Mouse (Mus musculus): ENCODE measurements around the gene Lypd5.

Lypd5 gene

GRCm38 (mm10) chr7:24348896-24349295, at the start of gene Lypd5:
TSS of gene Lypd5 (plus strand) at chr7:24349196.
- in situ Hi-C loops (cut with MboI, MseI), result no loop called here

GRCm38 (mm10) chr7:24299823-24300481, 49.0 kb upstream of the Lypd5 start:
- in situ Hi-C loops (cut with MboI, MseI), result no loop called here

DNA sequence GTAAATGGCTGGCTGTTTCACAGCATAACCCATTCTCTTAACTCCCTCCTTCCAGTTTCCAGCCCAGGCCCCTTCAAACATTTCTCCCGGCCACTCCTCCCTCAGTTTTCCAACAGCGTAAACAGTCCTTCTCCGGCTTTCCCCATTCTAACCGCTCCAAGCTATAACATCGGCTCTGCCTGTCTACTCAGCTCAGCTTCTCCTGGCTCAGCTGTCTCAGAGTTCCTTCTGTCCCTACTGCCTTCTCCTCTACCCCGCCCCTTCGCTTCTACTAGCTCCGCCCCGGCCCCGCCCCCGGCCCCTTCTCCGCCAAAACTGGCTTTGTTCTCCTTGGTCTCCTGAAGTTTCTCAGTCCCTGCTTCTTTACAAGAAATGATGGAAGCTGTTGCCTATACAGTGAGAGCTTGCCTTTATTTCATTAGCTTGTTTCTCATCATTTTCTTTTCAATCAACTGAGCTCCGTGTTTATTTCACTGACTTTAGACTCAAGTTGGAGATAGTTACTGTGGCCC, 48.2 kb upstream of the Lypd5 start, which contains the start of gene Zfp61:
Gene Zfp61, minus strand, starts transcription at position 462 of the 512 bp plus-strand sequence.
- in situ Hi-C loops (cut with MboI, MseI), result no loop called here

GRCm38 (mm10) chr7:24315726-24316566, 33.0 kb upstream of the Lypd5 start:
- in situ Hi-C loops (cut with MboI, MseI), result no loop called here

GRCm38 (mm10) chr7:24316567-24317092, 32.4 kb upstream of the Lypd5 start, which contains the start of gene Zfp94:
TSS of gene Zfp94 (minus strand) at chr7:24316666.
- in situ Hi-C loops (cut with MboI, MseI), result no loop called here

GRCm38 (mm10) chr7:24318942-24319341, 30.1 kb upstream of the Lypd5 start:
- in situ Hi-C loops (cut with MboI, MseI), result no loop called here

- in situ Hi-C loops (cut with MboI, MseI), result no loop called here
Measured at GRCm38 (mm10) chr7:24322593-24322992, 26.4 kb upstream of the Lypd5 start.

GRCm38 (mm10) chr7:24325197-24325596, 23.8 kb upstream of the Lypd5 start:
- in situ Hi-C loops (cut with MboI, MseI), result no loop called here

DNA sequence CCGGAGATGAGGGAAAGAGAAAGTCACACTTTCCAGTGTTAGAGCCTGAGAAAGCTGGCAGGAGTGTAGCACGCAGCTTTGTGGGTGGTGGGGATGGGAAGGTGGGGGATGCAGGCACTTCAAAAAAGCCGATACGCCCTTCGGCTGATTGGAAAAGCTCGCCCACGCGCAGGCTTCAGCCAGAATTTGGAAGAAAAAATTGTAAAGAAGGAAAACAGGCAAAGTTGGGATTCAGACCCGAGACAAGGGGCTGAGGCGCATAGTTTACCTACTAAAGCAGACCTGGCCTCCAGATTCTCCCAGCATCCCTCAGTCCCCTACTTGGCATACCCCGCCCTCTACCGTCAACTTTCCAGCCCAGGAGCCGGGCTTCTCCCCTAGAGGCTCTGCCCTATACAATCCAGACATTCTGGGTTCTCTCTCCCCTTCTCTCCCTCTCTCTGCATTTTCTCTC, 23.3 kb upstream of the Lypd5 start:
- in situ Hi-C loops (cut with MboI, MseI), result no loop called here

GRCm38 (mm10) chr7:24326273-24327135, 22.5 kb upstream of the Lypd5 start:
- in situ Hi-C loops (cut with MboI, MseI), result no loop called here

DNA sequence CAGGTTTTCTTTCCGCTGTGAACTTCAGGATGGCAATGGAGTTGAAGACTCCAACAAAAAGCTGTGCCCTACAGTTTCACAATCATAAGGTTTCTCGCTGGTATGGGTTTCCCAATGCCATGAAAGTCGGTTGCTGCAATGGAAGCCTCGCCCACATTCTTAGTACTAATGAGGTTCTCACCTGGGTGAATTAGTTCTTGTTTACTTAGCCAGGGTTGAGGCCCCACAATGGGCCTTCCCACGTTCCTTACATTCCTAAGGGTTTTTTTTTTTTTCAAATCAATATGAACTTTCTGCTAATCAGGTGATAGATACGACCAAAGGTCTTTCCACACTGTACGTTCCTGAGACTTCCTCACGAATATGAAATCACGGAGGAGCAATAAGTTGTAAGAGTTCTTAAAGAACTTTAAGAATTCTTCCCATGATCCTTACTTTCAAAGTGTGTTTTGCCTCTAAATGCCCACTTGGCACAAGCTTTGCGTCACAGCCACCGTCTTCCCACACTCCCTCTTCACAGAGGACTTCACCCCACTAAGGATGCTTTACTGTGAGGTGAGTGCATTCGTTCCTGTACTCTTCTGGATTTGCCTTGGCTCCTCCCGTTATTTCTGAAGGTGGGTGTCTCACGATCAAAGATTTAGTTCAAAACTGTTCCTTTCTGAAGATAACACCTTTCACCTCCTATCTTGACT, 21.6 kb upstream of the Lypd5 start:
- in situ Hi-C loops (cut with MboI, MseI), result no loop called here

- in situ Hi-C loops (cut with MboI, MseI), result no loop called here
Measured at GRCm38 (mm10) chr7:24333304-24333986, 15.6 kb upstream of the Lypd5 start, which contains the start of gene Tescl. TSS of gene Tescl (minus strand) at chr7:24333936.

DNA sequence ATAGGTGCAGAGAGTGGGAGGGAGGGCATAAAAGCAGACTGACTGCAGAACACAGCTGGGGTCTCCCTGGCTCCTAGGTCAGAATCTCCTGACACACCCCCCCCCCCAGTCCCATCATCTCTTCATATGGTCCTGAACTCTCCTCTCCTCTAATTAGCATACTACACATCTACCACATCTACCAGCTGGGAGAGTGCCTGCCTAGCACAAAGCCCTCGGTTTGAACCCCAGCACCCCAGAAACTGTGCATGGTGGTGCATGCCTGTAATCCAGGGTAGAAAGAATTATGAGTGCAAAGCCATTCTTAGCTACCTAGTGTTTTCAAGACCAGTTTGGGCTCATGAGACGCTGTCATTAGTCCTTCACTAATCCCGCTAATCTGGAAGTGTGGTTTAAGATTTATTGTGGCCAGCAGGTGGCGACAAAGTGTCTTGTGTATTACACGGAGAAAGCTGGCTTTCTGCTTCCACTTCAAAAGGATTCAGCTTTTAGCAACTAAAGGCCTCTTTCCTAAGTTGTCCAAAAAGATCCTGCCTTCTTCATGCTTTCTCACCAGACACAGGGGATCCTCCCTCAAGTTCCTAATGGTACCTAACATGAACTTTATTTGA, 13.2 kb upstream of the Lypd5 start:
- in situ Hi-C loops (cut with MboI, MseI), result no loop called here

DNA sequence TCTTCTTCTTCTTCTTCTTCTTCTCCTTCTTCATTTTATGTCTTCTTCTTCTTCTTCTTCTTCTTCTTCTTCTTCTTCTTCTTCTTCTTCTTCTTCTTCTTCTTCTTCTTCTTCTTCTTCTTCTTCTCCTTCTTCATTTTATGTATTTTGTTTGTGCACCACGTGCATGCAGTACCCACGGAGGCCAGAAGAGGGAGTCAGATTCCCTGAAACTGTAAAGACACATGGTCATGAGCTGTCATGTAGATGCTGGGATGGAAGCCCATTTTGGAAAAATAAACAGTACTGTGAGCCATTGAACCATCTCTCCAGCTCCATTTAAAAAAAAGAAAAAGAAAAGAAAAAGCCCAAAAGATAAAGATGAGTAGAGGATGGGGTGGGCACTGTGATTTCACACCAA, 10.8 kb upstream of the Lypd5 start:
- in situ Hi-C loops (cut with MboI, MseI), result no loop called here

GRCm38 (mm10) chr7:24343701-24344272, 5.2 kb upstream of the Lypd5 start:
- in situ Hi-C loops (cut with MboI, MseI), result no loop called here

GRCm38 (mm10) chr7:24346444-24346843, 2.6 kb upstream of the Lypd5 start:
- in situ Hi-C loops (cut with MboI, MseI), result no loop called here

DNA sequence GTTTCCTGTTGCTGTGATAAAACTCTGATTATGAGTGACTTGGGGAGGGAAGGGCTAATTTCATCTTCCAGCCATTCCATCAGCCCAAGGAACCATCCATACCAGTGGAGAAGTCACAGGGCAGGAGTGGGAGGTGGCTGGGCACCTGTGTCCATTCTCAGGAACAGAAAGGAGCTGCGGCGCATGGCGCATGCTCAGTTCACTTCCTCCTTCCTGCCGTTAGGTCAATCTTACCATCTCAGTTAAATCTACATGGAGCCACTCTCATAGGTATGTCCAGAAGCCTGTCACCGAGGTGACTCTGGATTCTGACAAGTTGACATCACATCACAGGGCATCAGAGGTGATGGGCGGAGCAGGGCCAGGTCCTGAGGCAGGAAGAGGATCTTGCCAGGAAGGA, 6.7 kb downstream of the Lypd5 start:
- in situ Hi-C loops (cut with MboI, MseI), result loop anchor here (10.0 kb wide), 1 partner anchor 399 kb away; no protein-coding TSS in a partner anchor

DNA sequence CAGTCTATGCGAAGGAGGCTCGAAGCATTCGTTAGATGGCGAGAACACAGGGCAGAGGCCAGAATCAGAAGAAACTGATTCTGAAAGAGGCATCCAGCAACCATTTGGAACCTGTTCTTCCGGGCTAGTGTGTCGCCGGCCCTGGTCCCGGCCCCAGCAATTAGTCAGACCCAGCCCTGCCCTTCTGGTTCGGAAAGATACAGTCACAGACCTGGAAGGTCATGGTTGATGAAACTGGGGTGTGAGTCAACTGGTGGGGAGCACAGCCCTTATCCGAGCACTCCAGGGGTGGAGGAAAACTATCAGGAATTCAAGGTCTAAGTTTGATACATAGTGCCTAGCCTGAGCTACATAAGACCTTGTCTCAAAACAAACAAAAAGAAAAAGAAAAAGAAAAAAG, 7.1 kb downstream of the Lypd5 start:
- in situ Hi-C loops (cut with MboI, MseI), result loop anchor here (10.0 kb wide), 1 partner anchor 399 kb away; no protein-coding TSS in a partner anchor

GRCm38 (mm10) chr7:24357899-24358298, 8.9 kb downstream of the Lypd5 start:
- in situ Hi-C loops (cut with MboI, MseI), result loop anchor here (10.0 kb wide), 1 partner anchor 397 kb away; no protein-coding TSS in a partner anchor

Measured in regulatory T cell (primary cell).